Mouse (Mus musculus): ENCODE data around the gene Iqcf3. TPM values are rescaled to one million over a fixed set of nuclear protein-coding genes. Genes with fewer than 3 reads are reported as not detected.
"Not testable (repeated sequence)": the region's sequence is repeated elsewhere in the genome, so short reads cannot be mapped to it uniquely, and the experiment has no call there.

Gene Iqcf3
- polyA plus RNA-seq, 1 experiment = not detected

GRCm38 (mm10) chr9:106513566-106513965 is 47.9 kb downstream of the Iqcf3 start:
- 70% methylated on average over 6 of the region's 6 CpGs for WGBS
- no peak for DNase-seq (ENCODE audit: low read depth, low spot score)

- no peak for DNase-seq (ENCODE audit: low read depth, low spot score)
- WGBS = 48% methylated on average over 13 of the region's 13 CpGs
Observed at GRCm38 (mm10) chr9:106512729-106513450, 48.5 kb downstream of the Iqcf3 start.

- WGBS = 88% methylated on average over 10 of the region's 10 CpGs
- no peak for DNase-seq (ENCODE audit: low read depth, low spot score)
Observed at GRCm38 (mm10) chr9:106509356-106509755, 52.1 kb downstream of the Iqcf3 start.

- WGBS = 81% methylated on average over 6 of the region's 6 CpGs
- DNase-seq (ENCODE audit: low read depth, low spot score) = no peak
Observed at GRCm38 (mm10) chr9:106504246-106504645, 57.2 kb downstream of the Iqcf3 start.

GRCm38 (mm10) chr9:106501846-106502245 is 59.6 kb downstream of the Iqcf3 start:
- WGBS = 85% methylated on average over 22 of the region's 22 CpGs
- DNase-seq (ENCODE audit: low read depth, low spot score) = no peak

GRCm38 (mm10) chr9:106499667-106500066 is 61.8 kb downstream of the Iqcf3 start, which contains the start of gene Iqcf1:
Iqcf1 (plus strand) TSS chr9:106499967.
- 90% methylated on average over 6 of the region's 6 CpGs for WGBS
- DNase-seq (ENCODE audit: low read depth, low spot score) = no peak

GRCm38 (mm10) chr9:106487602-106488001 is 73.8 kb downstream of the Iqcf3 start:
- WGBS = 86% methylated on average over 6 of the region's 6 CpGs
- not testable (repeated sequence) for DNase-seq (ENCODE audit: low read depth, low spot score)

GRCm38 (mm10) chr9:106485076-106485475 is 76.4 kb downstream of the Iqcf3 start:
- WGBS = 88% methylated on average over 10 of the region's 10 CpGs

GRCm38 (mm10) chr9:106483606-106484005 is 77.8 kb downstream of the Iqcf3 start:
- no peak for DNase-seq (ENCODE audit: low read depth, low spot score)
- 93% methylated on average over 17 of the region's 17 CpGs for WGBS

More at GRCm38 (mm10) chr9:106485076-106485475, 76.4 kb downstream of the Iqcf3 start:
- no peak for DNase-seq (ENCODE audit: low read depth, low spot score)

GRCm38 (mm10) chr9:106483136-106483535 is 78.3 kb downstream of the Iqcf3 start:
- no peak for DNase-seq (ENCODE audit: low read depth, low spot score)
- 95% methylated on average over 10 of the region's 10 CpGs for WGBS

- DNase-seq (ENCODE audit: low read depth, low spot score) = no peak
- 89% methylated on average over 17 of the region's 17 CpGs for whole genome bisulfite sequencing
Observed at GRCm38 (mm10) chr9:106482578-106483115, 78.8 kb downstream of the Iqcf3 start.

- WGBS = 95% methylated on average over 13 of the region's 13 CpGs
- no peak for DNase-seq (ENCODE audit: low read depth, low spot score)
Observed at GRCm38 (mm10) chr9:106481676-106482075, 79.8 kb downstream of the Iqcf3 start.

- no peak for DNase-seq (ENCODE audit: low read depth, low spot score)
- WGBS = 82% methylated on average over 15 of the region's 15 CpGs
Observed at GRCm38 (mm10) chr9:106481075-106481474, 80.4 kb downstream of the Iqcf3 start.

GRCm38 (mm10) chr9:106480541-106480940 is 80.9 kb downstream of the Iqcf3 start:
- 90% methylated on average over 7 of the region's 7 CpGs for WGBS
- no peak for DNase-seq (ENCODE audit: low read depth, low spot score)

- no peak for DNase-seq (ENCODE audit: low read depth, low spot score)
- 59% methylated on average over 9 of the region's 9 CpGs for WGBS
Observed at GRCm38 (mm10) chr9:106478101-106478500, 83.3 kb downstream of the Iqcf3 start.

- DNase-seq (ENCODE audit: low read depth, low spot score) = no peak
- WGBS = 0% methylated on average over 16 of the region's 16 CpGs
Observed at GRCm38 (mm10) chr9:106477649-106478048, 83.8 kb downstream of the Iqcf3 start.

GRCm38 (mm10) chr9:106476924-106477484 is 84.4 kb downstream of the Iqcf3 start, which contains the start of gene Parp3:
Parp3 (minus strand) TSS chr9:106476949.
- DNase-seq (ENCODE audit: low read depth, low spot score) = peak; percentile 99
- WGBS = under 1% methylated on average over 41 of the region's 41 CpGs

GRCm38 (mm10) chr9:106476002-106476923 is 85.2 kb downstream of the Iqcf3 start:
- DNase-seq (ENCODE audit: low read depth, low spot score) = peak; percentile 40
- WGBS = 5% methylated on average over 16 of the region's 16 CpGs

GRCm38 (mm10) chr9:106475663-106476001 is 85.8 kb downstream of the Iqcf3 start, which contains the start of gene Rrp9:
Rrp9 (plus strand) TSS chr9:106475963.
- DNase-seq (ENCODE audit: low read depth, low spot score) = no peak
- 58% methylated on average over 10 of the region's 10 CpGs for WGBS

GRCm38 (mm10) chr9:106475046-106475445 is 86.4 kb downstream of the Iqcf3 start:
- 56% methylated on average over 7 of the region's 7 CpGs for WGBS
- DNase-seq (ENCODE audit: low read depth, low spot score) = no peak

Measured in large intestine, adult 2 months (tissue).